Mouse (Mus musculus): ENCODE measurements around the gene Jag2. TPM values are rescaled to one million over a fixed set of nuclear protein-coding genes. Genes with fewer than 3 reads are reported as not detected.

Jag2 gene
- polyA plus RNA-seq, 1 experiment from 2014 or later: 3.7 TPM

DNA sequence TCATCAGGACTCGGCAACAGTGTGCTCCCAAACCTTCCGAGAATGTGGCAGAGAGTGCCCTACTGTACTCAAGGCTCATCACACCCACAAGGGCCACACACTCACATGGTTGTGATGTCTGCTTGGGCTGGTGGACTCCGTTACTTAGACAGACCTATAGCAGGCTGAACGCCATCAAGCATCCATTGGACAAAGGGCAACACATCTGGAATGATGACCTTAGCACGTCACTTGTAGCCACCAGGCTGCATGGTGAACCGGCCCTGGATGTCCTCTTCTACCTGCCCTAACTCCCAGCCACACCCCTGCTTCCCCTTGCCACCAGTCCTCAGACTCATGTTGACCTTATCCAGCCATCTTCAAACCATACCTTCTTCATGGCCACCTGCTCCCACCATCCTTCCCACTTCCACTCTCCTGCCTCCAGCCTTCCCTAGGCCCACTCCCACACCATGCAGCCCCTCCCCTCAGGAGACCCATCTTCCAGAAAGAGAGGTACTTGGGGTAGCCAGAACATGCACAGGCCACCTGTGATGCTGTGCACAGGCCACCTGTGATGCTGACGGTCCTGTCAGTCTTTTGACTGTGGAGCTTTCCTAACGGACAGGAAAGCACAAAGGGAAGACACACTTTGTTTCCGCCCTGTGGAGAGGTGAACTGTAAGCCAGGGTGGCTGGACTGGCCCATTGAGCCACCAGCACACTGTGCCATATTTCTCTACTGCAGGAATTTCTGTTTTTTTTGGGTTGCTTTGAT, 70.8 kb downstream of the Jag2 start:
- Histone ChIP-seq H3K4me3 (replicated peaks) (no peak overlapping the region), H3K27ac (no peak overlapping the region), H3K4me1 (replicated peaks) (no peaks in the 10 kb centered on the region), H3K4me2 (replicated peaks) (no peak overlapping the region), H3K27me3 (replicated peaks) (no peaks in the 10 kb centered on the region), H3K36me3 (no peaks in the 10 kb centered on the region), H3K9me3 (no peaks in the 10 kb centered on the region), H3K9ac (no peak overlapping the region)
- ATAC-seq: no peak
- 90% methylated on average over 9 of the region's 9 CpGs for WGBS

Other genes starting within 250 kb of the Jag2 start
- 20.1 and 22.4 TPM in 2 replicates for gene Cep170b, start 209.3 kb downstream of the Jag2 start, polyA plus RNA-seq (2015; fragmentation: Nextera tagmentation; extraction: Ambion mirVana)
- 11.6 and 12.6 TPM in 2 replicates for gene Pld4, start 169.1 kb downstream of the Jag2 start, polyA plus RNA-seq (2015; fragmentation: Nextera tagmentation; extraction: Ambion mirVana)
- gene Ahnak2, start 127.1 kb downstream of the Jag2 start, polyA plus RNA-seq (2015; fragmentation: Nextera tagmentation; extraction: Ambion mirVana): 2.3 and 3.0 TPM in 2 replicates
- gene Clba1, start 120.8 kb downstream of the Jag2 start, polyA plus RNA-seq (2015; fragmentation: Nextera tagmentation; extraction: Ambion mirVana): 3.7 and 4.6 TPM in 2 replicates
- gene Cdca4, start 100.4 kb downstream of the Jag2 start, polyA plus RNA-seq (2015; fragmentation: Nextera tagmentation; extraction: Ambion mirVana): 87.6 and 88.0 TPM in 2 replicates
- 0.24 and 0.40 TPM in 2 replicates for gene Gpr132, start 61.5 kb downstream of the Jag2 start, polyA plus RNA-seq (2015; fragmentation: Nextera tagmentation; extraction: Ambion mirVana)
- gene Nudt14, start 12.3 kb upstream of the Jag2 start, polyA plus RNA-seq (2015; fragmentation: Nextera tagmentation; extraction: Ambion mirVana): 91.3 and 94.7 TPM in 2 replicates
- gene Btbd6, start 46.7 kb upstream of the Jag2 start, polyA plus RNA-seq (2015; fragmentation: Nextera tagmentation; extraction: Ambion mirVana): 19.5 and 22.4 TPM in 2 replicates
- 45.8 and 49.8 TPM in 2 replicates for gene Brf1, start 70.9 kb upstream of the Jag2 start, polyA plus RNA-seq (2015; fragmentation: Nextera tagmentation; extraction: Ambion mirVana)
- 11.7 and 12.1 TPM in 2 replicates for gene Pacs2, start 84.7 kb upstream of the Jag2 start, polyA plus RNA-seq (2015; fragmentation: Nextera tagmentation; extraction: Ambion mirVana)
- not detected in 2 replicates for gene Tex22, start 144.7 kb upstream of the Jag2 start, polyA plus RNA-seq (2015; fragmentation: Nextera tagmentation; extraction: Ambion mirVana)
- gene Mta1, start 168.5 kb upstream of the Jag2 start, polyA plus RNA-seq (2015; fragmentation: Nextera tagmentation; extraction: Ambion mirVana): 11.3 and 11.5 TPM in 2 replicates
- gene Crip2, start 210.5 kb upstream of the Jag2 start, polyA plus RNA-seq (2015; fragmentation: Nextera tagmentation; extraction: Ambion mirVana): 122 and 130 TPM in 2 replicates
- gene Crip1, start 216.5 kb upstream of the Jag2 start, polyA plus RNA-seq (2015; fragmentation: Nextera tagmentation; extraction: Ambion mirVana): 426 and 430 TPM in 2 replicates
- 25.3 and 25.5 TPM in 2 replicates for gene Tedc1, start 226.6 kb upstream of the Jag2 start, polyA plus RNA-seq (2015; fragmentation: Nextera tagmentation; extraction: Ambion mirVana)